Mouse (Mus musculus) layer of hippocampus, postnatal 25 days (tissue): ENCODE measurements at regions not wholly inside any gene's neighbourhood (a gene's known extent, or its start where the extent isn't known, plus 50 kb on each side); places are given as distances from the start of the nearest gene placed in this dataset.
"Not testable (repeated sequence)": the region's sequence is repeated elsewhere in the genome, so short reads cannot be mapped to it uniquely, and the experiment has no call there.

ENCODE experiments used
- DNase-seq, 2 experiments: peaks; one replicate each; pipeline ENCODE4 v3.0.0; 2022; ENCODE audit warnings: mixed read lengths in 2 of 2, low spot score in 1 of 2; ENCODE audit errors: extremely low spot score in 1 of 2

GRCm38 (mm10) chrX:76077781-76078180 lies 186.3 kb upstream of the Cldn34b3 start:
- DNase-seq, result no peak

DNA sequence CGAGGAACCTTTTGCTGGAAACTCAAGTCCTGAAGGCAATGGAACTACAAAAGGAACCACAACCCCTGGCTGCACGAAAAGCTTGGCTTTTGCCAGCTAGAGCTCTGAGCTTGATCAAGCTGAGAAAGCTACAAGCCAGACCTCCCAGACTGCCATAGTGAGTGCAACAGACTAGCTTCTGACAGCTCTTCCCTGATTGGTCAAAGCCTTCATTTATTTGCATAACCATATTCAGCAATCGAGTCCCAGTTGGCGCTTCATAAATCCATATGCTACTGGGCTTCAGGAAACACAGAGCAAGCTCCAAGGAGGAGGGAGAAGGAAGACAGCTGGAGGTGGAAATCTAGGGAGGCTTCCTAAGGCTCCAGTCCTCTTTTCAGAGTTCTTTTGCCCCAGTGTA lies 181.4 kb upstream of the Cldn34b3 start:
- DNase-seq, result no peak

DNA sequence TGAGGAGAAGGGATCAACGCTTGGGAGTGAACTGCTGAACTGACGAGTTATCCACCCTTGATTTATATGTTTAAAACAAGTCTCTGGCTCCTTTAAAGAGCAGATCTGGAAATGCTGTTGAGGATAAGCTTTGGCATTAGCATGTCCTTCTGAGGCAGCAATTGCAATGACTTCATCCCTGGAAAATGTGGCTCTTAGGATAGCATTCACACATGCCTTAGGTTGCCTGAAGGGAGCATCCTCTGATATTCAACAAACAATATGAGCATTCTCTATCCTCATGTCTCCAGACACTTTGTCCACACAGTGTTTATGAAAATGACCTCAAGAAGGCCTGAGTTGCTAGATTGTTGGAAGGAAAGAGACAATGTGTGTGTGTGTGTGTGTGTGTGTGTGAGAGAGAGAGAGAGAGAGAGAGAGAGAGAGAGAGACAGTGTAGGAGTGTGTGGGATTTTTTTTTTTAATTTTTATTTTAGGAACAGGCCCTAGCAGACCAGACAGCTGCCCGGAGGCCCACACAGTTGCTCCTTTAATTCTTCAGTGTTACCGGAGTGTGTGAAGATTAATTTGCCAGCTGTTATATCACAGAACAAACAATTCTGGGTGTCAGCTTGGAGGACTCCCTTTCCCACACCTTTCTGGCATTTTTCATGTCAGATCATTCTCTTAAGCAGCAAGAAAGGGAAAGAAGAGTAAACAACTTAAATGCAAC lies 153.2 kb upstream of the Cldn34b3 start:
- DNase-seq, result no peak

DNA sequence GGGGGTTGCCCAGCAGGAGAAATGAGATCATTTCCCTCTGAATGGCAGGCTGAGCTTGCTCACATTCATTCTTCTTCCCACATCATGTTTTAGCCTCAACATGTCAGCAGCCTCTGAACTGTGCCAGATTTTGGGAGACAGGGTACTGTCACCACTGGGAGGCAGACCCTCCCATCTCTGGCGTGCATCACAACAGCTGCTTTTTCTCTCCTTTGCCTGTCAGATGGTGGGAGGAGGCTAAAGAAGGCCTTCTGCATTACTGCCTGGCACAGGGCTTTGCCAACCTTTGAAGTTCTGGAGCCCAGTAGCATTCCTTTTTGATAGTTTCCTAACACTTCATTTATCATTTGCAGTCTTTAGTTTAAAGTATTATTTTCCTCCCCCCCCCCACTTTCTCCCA lies 148.0 kb upstream of the Cldn34b3 start:
- DNase-seq, result no peak

- no peak for DNase-seq
Observed at GRCm38 (mm10) chrX:76116562-76116961, 147.5 kb upstream of the Cldn34b3 start.

- no peak for DNase-seq
Observed at GRCm38 (mm10) chrX:76120936-76121335, 143.2 kb upstream of the Cldn34b3 start.

DNA sequence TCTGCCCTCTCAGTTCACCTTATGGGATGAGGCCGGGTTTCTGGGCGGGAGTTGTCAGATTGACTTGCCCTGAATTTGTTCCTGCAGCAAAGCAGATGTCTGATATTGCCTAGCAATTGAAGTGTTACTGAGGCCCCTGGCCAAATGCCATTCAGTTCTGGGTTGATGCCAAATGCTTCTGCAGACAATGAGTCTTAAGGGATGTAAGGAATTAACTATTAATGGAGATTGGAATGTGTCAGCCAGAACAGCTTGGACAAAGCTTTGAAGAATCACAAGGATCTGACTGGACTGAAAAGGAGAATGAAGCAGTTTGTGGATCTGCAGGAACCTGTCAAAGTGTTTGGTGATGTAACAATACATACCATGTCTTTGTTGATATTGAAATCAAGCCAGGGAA lies 140.7 kb upstream of the Cldn34b3 start:
- no peak for DNase-seq

DNA sequence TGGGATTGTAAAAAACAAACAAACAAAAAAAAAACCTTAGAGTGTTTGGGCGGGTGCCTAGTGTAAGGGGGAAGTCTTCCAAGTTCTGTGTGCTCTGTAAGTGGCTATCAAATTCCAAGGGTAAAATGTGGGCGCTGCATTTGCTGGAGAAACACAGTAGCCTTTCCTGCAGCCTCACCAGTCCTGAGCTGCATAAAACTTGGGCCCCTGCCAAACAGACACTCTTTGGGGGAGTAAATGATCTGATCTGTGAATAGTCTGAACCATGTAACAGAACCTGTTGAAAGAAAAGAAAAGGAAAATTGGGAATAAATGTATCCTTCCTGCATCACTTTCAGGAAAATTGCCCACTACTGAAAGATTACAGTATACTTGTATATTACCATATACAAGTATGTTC lies 126.4 kb upstream of the Cldn34b3 start:
- no peak for DNase-seq

- DNase-seq, result no peak
Observed at GRCm38 (mm10) chrX:76141022-76141421, 123.1 kb upstream of the Cldn34b3 start.

DNA sequence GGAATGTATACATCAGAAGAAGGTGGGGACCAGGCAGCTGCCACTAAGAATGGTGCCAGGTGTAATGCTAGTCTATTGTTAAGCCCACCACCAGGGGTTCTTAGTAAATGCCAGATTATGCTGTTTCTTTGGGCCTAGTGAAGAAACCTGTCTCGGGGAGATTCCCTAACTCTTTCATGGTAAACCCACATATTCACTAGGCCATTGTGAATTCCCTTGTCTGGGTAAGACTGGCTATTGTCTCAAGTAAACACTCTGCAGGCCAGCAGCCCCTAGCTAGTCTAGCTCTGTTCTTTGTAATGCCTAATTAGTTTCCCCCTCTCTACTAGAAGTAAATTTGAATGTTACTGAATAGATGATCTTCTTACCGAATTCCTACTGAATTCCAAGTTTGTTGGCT lies 89.3 kb upstream of the Cldn34b3 start:
- DNase-seq, result not testable (repeated sequence)

- peak in 1 of 2 experiments; percentile 19 for DNase-seq
Observed at GRCm38 (mm10) chrX:76181446-76182148, 82.5 kb upstream of the Cldn34b3 start.

DNA sequence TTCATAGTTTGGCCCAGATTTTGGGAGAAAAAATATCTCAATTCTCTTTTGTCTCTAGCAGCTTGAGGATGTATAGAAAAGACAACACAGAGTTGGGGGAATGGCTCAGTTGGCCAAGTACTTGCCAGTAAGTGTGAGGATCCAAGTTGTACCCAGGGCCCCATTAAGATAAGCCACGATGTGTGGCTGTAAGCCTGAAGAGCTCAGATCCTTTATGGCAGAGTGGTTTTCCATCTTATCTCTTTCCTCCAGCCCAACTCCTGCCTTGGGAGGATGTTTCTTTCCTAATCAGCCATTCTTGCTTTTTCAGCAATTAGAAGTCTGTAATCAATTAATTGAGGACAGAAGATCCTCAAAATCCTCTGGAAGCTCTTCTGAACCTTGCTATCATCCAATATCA lies 63.5 kb upstream of the Cldn34b3 start:
- no peak for DNase-seq

DNA sequence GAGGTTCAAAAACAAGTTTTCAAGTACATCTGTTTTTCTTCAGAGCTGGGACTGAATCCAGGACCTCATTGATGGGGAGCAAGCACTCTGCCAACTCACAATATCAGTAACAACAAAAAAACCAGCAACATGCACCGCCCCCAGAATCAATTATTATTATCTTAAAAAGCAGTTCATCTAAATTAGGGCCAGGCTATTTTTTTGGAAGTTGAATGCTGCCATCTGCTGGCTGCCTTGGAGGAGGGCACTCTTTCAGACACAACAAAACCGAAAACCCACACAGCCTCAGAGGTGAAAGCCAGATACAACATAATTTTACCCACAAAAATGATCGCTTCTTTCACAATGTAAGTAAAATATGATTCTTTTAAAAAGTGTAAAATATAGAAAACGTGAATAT lies 62.7 kb upstream of the Cldn34b3 start:
- peak; percentile 21 to 63 for DNase-seq
